ENCODE assay signal across 1 mouse cellular context in the genomic region with DNA sequence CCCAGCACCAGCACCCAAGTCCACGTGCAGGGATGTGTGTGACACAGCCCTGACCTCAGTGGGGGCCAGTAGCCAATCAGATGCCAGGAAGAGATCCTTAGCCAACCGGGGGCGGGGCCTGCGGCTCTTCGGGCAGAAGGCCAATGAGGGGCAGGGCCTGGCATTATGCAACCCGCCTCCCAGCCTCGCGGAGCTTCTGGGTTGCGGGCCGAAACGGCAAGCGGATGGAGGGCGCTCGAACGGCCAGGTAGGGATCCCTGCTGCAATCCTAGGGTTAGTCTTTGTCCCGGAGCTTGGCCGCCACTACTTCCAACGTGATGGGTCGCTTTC.
TF ChIP-seq lines count a peak whose summit lies in the region.

No protein-coding gene starts in this region.

TF ChIP-seq in MEL, 35 proteins besides CTCF, POLR2A, EP300 and RAD21 (continued from another document):
- TF ChIP-seq KAT2A (conservative IDR thresholded peaks at IDR 0.05; ENCODE audit: low read depth, low read length) (no peak), USF1 (IDR thresholded peaks at IDR 0.05; ENCODE audit: low read depth, low read length) (peak; percentile 75), USF2 (IDR thresholded peaks at IDR 0.05; ENCODE audit: borderline replicate concordance in 1 of 2, insufficient read depth in 1 of 2, low read depth in 1 of 2, low read length in 2 of 2) (no peak)
